ENCODE assay signal across 14 mouse cellular contexts in the genomic region with DNA sequence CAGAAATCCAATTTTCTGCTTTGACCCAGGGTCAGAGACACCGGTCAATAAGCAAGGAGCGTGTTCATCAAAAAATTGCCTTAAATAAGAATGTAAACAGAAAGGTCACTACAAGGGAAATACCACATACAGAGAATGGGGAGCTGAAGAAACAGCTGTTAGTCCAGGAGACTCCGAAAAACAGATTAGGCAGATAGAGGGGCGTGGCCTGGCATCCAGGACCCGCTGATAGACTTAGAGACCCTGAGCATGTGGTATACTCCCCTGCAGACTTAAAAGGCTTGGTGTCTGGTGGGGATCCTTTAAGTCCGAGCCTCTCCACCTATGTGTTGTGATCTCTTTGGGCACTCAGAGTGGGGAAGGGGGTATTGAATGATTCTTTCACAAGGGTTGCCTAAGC.
DNase-seq lines count a peak whose midpoint lies in the region; ATAC-seq and TF ChIP-seq lines count a peak whose summit lies in the region.
"Had no signal": no experiment of that assay in that cellular context is flagged by ENCODE, and none has a peak within 500 bp of the region (broad histone marks: within the 10 kb centered on the region; RNA-seq: fewer than 3 reads in every experiment).

No protein-coding gene starts in this region.

- no peak overlapping the region for H3ac ChIP-seq in myocyte (ENCODE audit: control insufficient read depth, insufficient read length)

- H3K4me1 ChIP-seq in lung, embryonic 14.5 days (ENCODE audit: insufficient read depth) = peaks cover 14% of the 10 kb centered on the region
- peaks cover 22% of the 10 kb centered on the region for H3K4me1 ChIP-seq in embryonic fibroblast, embryonic 13.5 days (ENCODE audit: control insufficient read depth, insufficient read depth, low read length)

- no peak overlapping the region for H3K9ac ChIP-seq in lung, embryonic 14.5 days
- H3K9ac ChIP-seq: forebrain, embryonic 13.5 days; hindbrain, embryonic 15.5 days had no signal

- H3K9me3 ChIP-seq in lung, embryonic 14.5 days (ENCODE audit: low read depth, low read length) = no peaks in the 10 kb centered on the region
- H3K9me3 ChIP-seq: forebrain, embryonic 13.5 days; hindbrain, embryonic 15.5 days had no signal

- TF ChIP-seq POLR2A in embryonic fibroblast, embryonic 13.5 days (IDR thresholded peaks at IDR 0.05; ENCODE audit: low read depth, low read length) = no peak
- no peak for TF ChIP-seq POLR2A in myocyte (IDR thresholded peaks at IDR 0.05; ENCODE audit: insufficient read length, low read depth)

- WGBS in lung, embryonic 14.5 days = 30% methylated on average over 6 of the region's 6 CpGs

- H3K36me3 ChIP-seq in lung, embryonic 14.5 days (ENCODE audit: insufficient read depth) = no peaks in the 10 kb centered on the region
- no peaks in the 10 kb centered on the region for H3K36me3 ChIP-seq in myocyte (ENCODE audit: control insufficient read depth, insufficient read depth)
- H3K36me3 ChIP-seq: hindbrain, embryonic 15.5 days had no signal

- no peaks in the 10 kb centered on the region for H3K79me2 ChIP-seq in myocyte (ENCODE audit: control insufficient read depth, insufficient read depth)

- H3K4me3 ChIP-seq in gastrocnemius, adult 2 months = no peak overlapping the region
- no peak overlapping the region for H3K4me3 ChIP-seq in lung, embryonic 14.5 days (ENCODE audit: low read depth, low read length)
- H3K4me3 ChIP-seq in embryonic fibroblast, embryonic 13.5 days (ENCODE audit: insufficient read depth, low read length) = no peak overlapping the region
- no peak overlapping the region for H3K4me3 ChIP-seq in myocyte
- H3K4me3 ChIP-seq: forebrain, embryonic 13.5 days; hindbrain, embryonic 15.5 days; left cerebral cortex, adult 2 months had no signal

- no peak for ATAC-seq in lung, embryonic 14.5 days (ENCODE audit: insufficient read depth)
- ATAC-seq: forebrain, embryonic 13.5 days had no signal

- no peak overlapping the region for H3K4me2 ChIP-seq in lung, embryonic 14.5 days
- H3K4me2 ChIP-seq in myocyte (ENCODE audit: low read depth) = peak overlapping the region; percentile 72
- H3K4me2 ChIP-seq: forebrain, embryonic 13.5 days; hindbrain, embryonic 15.5 days had no signal

- H3K27ac ChIP-seq in gastrocnemius, adult 2 months = peak overlapping the region; percentile 46
- H3K27ac ChIP-seq in lung, embryonic 14.5 days (ENCODE audit: low read depth) = peak overlapping the region; percentile 37
- H3K27ac ChIP-seq in embryonic fibroblast, embryonic 13.5 days (ENCODE audit: insufficient read depth, low read length) = peak overlapping the region; percentile 53
- H3K27ac ChIP-seq: forebrain, embryonic 13.5 days; hindbrain, embryonic 15.5 days; left cerebral cortex, adult 2 months had no signal

- H3K27me3 ChIP-seq in lung, embryonic 14.5 days (ENCODE audit: insufficient read depth, low read length) = no peaks in the 10 kb centered on the region
- H3K27me3 ChIP-seq in myocyte (ENCODE audit: control insufficient read depth, insufficient read depth, insufficient read length) = no peaks in the 10 kb centered on the region

- intact Hi-C loops in gastrocnemius, adult 2 months (cut with DNase I) = no loop called here
- intact Hi-C loops in gastrocnemius, postnatal 14 days (cut with DNase I; ENCODE audit: low total_unique reads) = no loop called here

- no peak for DNase-seq in gastrocnemius, adult 2 months
- no peak for DNase-seq in gastrocnemius, postnatal 14 days
- no peak for DNase-seq in lung, embryonic 14.5 days
- no peak for DNase-seq in lung, postnatal 14 days
- no peak for DNase-seq in ovary, postnatal 36 days (ENCODE audit: low spot score)
- no peak for DNase-seq in liver
- DNase-seq: cerebellum, postnatal 36 days; spleen, adult 18-20 months; thymus, postnatal 25 days had no signal

- TF ChIP-seq CTCF in gastrocnemius, adult 2 months (IDR thresholded peaks at IDR 0.05) = no peak
- no peak for TF ChIP-seq CTCF in lung, embryonic 14.5 days (IDR thresholded peaks at IDR 0.05; ENCODE audit: low read depth)
- TF ChIP-seq CTCF in embryonic fibroblast, embryonic 13.5 days (IDR thresholded peaks at IDR 0.05; ENCODE audit: borderline replicate concordance, insufficient read depth, low read length) = no peak

TF ChIP-seq in myocyte, 11 proteins besides CTCF, POLR2A, EP300 and RAD21:
- TF ChIP-seq CEBPB (IDR thresholded peaks at IDR 0.05; ENCODE audit: insufficient read depth, poor library complexity, severe bottlenecking) (no peak), MYOG (IDR thresholded peaks at IDR 0.05; ENCODE audit: control insufficient read depth in 1 of 3, insufficient read depth in 1 of 3, insufficient read length in 2 of 3, low read depth in 2 of 3) (no peak), REST (IDR thresholded peaks at IDR 0.05; ENCODE audit: insufficient read depth, insufficient read length) (no peak), TCF12 (IDR thresholded peaks at IDR 0.05; ENCODE audit: insufficient read depth, poor library complexity, severe bottlenecking) (no peak), TCF3 (IDR thresholded peaks at IDR 0.05; ENCODE audit: insufficient read length, low read depth) (no peak), USF1 (IDR thresholded peaks at IDR 0.05; ENCODE audit: low read depth) (no peak), E2F4 (IDR thresholded peaks at IDR 0.05; ENCODE audit: insufficient read depth) (no peak)
